Mouse (Mus musculus) thymus, adult 2 months (tissue): ENCODE data around the gene Anks1b. TPM values are rescaled to one million over a fixed set of nuclear protein-coding genes. Genes with fewer than 3 reads are reported as not detected.

ENCODE experiments used
- DNase-seq: peaks from one replicate; pipeline ENCODE4 v3.0.0; 2021
- H3K27ac ChIP-seq: fragments of 200-500 bp; 2 replicates; pipeline ENCODE4 v1.5.1; 2012; ENCODE audit warnings: low read length, control low read depth; ENCODE audit not compliant: control insufficient read depth, insufficient read depth
- H3K27me3 ChIP-seq: fragments of 200-500 bp; 2 replicates; pipeline ENCODE4 v1.6.1; 2012; ENCODE audit warnings: mild to moderate bottlenecking, low read length, moderate library complexity, mixed read lengths; ENCODE audit not compliant: control insufficient read depth, insufficient read depth
- H3K36me3 ChIP-seq: fragments of 200-500 bp; 2 replicates; pipeline ENCODE4 v1.6.1; 2012; ENCODE audit warnings: mild to moderate bottlenecking, low read length, moderate library complexity; ENCODE audit not compliant: control insufficient read depth, insufficient read depth
- H3K4me1 ChIP-seq: fragments of 200-500 bp; replicated peaks from 2 replicates; pipeline ENCODE4 v1.6.1; 2012; ENCODE audit warnings: low read length; ENCODE audit not compliant: control insufficient read depth, insufficient read depth
- H3K4me3 ChIP-seq: fragments of 200-500 bp; 2 replicates; pipeline ENCODE4 v1.5.1; 2012; ENCODE audit warnings: mild to moderate bottlenecking, low read length, control low read depth, moderate library complexity; ENCODE audit not compliant: control insufficient read depth, insufficient read depth
- CTCF ChIP-seq: fragments of 200-500 bp; IDR thresholded peaks from 2 replicates; pipeline ENCODE4 v1.5.1; 2012; ENCODE audit warnings: mild to moderate bottlenecking, control low read depth, low read length, moderate library complexity, borderline replicate concordance; ENCODE audit not compliant: control insufficient read depth, poor library complexity, insufficient read depth; ENCODE audit errors: extremely low read depth
- POLR2A ChIP-seq: fragments of 200-500 bp; IDR thresholded peaks from 2 replicates; pipeline ENCODE4 v1.6.1; 2012; ENCODE audit warnings: mild to moderate bottlenecking, low read length, control low read depth, moderate library complexity; ENCODE audit not compliant: control insufficient read depth, poor library complexity, insufficient read depth; ENCODE audit errors: extremely low read depth
- WGBS: fragments of 180-500 bp; shearing (Covaris S2); methylation state at CpG from one replicate; pipeline ENCODE4 v1.1.7; 2018; 5-methylcytosine and 5-hydroxymethylcytosine counted together
- polyA plus RNA-seq: library from polyadenylated mRNA; depleted of rRNA; stranded (reverse); fragments of >200 nt; gene quantifications from 2 replicates; pipeline ENCODE4 v1.2.3, GENCODE M21; 2012

Anks1b gene
- polyA plus RNA-seq, 1 experiment, result 0.24 TPM

DNA sequence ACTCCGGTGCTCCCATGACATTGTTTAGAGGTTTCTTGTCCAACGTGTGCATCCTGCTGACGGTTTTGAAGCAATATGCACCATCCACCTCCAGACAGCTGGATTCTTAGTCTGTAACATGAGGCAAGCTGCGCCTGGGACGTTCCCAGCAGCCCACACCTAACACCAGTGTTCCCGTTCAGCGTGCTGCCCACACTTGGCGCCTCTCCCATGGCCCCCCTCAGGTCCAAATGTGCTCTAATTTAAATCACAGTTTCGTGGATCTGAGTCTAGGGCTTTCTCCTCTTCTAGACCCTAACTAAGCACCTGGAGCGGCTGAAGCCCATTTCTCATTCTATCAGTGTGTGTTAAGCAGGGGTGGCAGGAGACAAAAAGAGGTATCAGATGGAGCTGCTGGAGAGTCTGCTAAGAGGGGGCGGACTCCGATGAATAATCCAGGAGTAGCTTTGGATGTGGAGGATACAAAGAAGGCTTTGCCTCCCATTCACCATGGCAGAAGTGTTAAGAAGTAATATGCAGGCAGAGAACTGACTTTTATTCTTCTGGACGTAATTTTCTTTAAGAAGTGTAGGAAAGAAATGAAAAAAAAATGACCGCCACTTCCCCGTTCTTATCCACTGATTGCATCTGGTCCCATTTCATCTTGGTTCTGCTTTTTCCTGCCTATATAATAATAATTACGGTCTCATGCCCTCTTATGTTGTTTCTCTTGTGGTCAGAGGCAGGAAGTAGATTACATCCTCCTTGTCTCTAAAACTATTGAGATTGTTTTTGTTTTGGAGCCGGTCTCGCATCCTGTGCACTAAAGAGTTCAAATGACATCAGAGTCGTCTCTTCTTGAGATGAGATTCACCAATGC is 986.6 kb downstream of the Anks1b start:
- Histone ChIP-seq H3K4me3 (no peak overlapping the region), H3K4me1 (no peaks in the 10 kb centered on the region), H3K27me3 (no peaks in the 10 kb centered on the region), H3K36me3 (no peaks in the 10 kb centered on the region), H3K27ac (no peak overlapping the region)
- 60% methylated on average over 19 of the region's 19 CpGs for WGBS
- TF ChIP-seq CTCF (no peak), POLR2A (no peak)
- DNase-seq, result no peak

DNA sequence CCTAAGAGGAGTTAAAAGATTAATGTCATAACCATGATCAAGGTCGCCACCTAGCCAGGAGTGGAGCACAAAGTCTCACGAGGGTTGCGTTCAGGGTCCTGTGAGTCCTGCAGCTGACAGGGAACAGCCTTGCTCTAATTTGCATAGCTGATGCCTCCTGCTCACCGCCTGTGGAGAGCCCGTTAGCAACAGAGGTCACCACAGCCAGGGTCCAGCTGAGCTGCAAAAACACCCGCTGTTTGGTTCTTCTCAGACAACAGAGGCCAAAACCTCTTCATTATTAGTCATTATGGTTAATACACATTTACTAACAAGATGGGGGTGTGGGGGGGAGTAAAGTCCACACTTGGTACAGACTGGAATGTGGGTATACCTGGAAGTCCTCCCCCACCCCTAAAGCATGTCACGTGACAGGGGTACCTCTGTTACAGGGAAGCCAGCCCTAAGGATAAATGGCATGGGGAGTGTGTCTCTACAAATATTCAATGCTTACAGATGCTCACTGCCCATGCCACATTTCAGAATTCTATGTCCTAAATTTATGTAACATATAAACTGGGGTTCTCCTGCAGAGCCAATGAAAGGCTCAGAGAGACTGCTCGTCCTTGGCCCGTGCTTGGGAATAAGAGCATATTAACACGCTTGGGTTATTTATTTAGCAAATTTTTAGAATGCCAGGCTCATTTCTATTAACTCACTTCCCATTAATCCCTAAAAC is 990.7 kb downstream of the Anks1b start:
- Histone ChIP-seq H3K27me3 (no peaks in the 10 kb centered on the region), H3K27ac (no peak overlapping the region), H3K36me3 (no peaks in the 10 kb centered on the region), H3K4me3 (no peak overlapping the region), H3K4me1 (no peaks in the 10 kb centered on the region)
- TF ChIP-seq POLR2A (no peak), CTCF (no peak)
- 39% methylated on average over 10 of the region's 10 CpGs for WGBS
- DNase-seq, result no peak

DNA sequence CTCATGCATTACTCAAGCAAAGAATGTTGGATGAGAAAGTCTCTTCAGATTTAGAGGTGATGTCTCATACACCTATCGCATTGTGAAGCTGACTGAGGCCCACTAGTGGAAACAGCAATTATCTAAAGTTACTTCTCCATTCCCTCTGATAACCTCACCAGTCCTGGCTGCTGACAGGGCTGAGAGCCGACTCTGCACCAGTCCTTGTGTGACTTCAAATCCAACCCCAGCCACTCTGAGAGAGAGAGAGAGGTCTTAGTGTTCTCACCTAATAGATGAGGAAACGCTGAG is 991.2 kb downstream of the Anks1b start:
- 31% methylated on average over 3 of the region's 3 CpGs for WGBS

DNA sequence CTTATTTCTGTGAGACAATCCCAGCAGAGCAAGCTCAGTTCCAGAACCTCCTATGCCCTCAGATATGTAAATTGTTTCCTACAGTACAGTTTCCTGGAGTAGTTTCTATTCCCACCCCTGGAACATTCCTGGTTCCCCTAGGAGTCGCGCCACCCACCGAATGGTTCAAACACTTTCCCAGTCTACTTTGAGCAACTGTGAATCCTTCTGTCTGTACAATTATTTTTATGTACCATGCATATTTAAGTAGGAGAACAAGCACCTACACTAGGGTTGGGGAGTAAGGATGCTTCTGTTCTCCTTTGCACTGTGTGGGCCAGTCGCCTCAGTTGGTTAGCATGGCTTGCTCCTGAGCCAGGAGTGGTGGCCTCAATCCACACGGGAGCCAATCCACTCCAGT is 999.9 kb downstream of the Anks1b start:
- no peaks in the 10 kb centered on the region for H3K27me3 ChIP-seq
- H3K27ac ChIP-seq, result no peak overlapping the region
- WGBS, result 94% methylated on average over 5 of the region's 5 CpGs
- DNase-seq, result no peak
- no peaks in the 10 kb centered on the region for H3K4me1 ChIP-seq
- H3K36me3 ChIP-seq, result no peaks in the 10 kb centered on the region
- TF ChIP-seq POLR2A (no peak), CTCF (no peak)
- H3K4me3 ChIP-seq, result no peak overlapping the region

More for the DNA sequence above, 991.2 kb downstream of the Anks1b start:
- Histone ChIP-seq H3K27ac (no peak overlapping the region), H3K4me1 (no peaks in the 10 kb centered on the region), H3K4me3 (no peak overlapping the region), H3K36me3 (no peaks in the 10 kb centered on the region), H3K27me3 (no peaks in the 10 kb centered on the region)
- no peak for DNase-seq
- no peak for TF ChIP-seq CTCF
- TF ChIP-seq POLR2A, result no peak

DNA sequence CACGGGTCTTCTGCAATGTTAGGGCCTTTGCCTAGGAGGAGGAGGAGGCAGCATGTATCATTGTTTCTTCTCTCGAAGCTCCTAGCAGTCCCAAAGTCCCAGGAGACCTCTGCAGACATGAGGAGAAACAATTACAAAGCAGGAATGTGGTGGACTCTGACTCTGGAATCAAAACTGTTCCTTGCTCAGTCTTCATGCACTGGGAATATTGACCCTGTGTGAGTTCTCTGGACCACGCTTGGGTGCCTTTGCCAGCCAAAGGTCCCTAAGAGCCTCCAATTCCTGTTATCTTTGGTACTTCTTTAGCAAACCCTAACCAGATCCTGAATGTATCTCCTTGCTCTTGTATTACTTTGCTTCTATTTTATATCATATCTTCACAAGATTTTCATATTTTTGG is 1000.9 kb downstream of the Anks1b start:
- no peaks in the 10 kb centered on the region for H3K36me3 ChIP-seq
- H3K27ac ChIP-seq, result no peak overlapping the region
- no peaks in the 10 kb centered on the region for H3K27me3 ChIP-seq
- H3K4me1 ChIP-seq, result no peaks in the 10 kb centered on the region
- TF ChIP-seq CTCF (no peak), POLR2A (no peak)
- H3K4me3 ChIP-seq, result no peak overlapping the region
- WGBS, result 77% methylated on average over 3 of the region's 3 CpGs
- DNase-seq, result no peak

DNA sequence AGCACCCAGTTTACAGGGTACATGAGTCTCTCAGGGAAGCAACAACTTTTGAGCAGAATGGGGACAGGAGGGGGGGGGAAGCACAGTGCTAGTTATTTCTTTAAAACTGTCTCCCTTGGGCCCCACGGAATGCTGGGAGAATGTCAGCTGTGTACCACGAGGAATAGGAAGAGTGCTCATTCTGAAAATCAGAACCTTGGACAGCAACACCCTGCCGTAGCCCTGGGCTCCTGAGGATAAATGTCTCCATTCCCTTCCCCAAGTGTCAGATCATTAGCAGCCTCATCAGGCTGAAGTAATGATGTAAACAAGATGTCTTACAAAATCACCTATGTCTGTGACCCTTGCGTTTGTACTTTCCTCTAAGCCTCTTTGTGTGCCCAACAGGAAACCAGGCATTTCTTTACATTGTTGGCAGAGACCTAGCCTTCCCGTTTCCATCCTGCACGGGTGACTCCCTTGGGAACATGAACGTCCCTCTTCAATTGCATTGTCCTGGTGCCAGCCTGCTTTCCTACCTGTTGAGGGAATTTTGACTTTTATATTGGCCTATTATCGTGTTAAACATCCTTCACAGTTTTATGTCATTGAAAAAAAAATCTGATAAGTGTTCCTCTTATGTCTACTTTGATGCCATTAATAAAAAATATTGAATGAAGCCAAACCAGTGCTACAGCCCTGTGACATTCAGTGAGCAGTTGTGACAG is 1007.7 kb downstream of the Anks1b start:
- 38% methylated on average over 8 of the region's 8 CpGs for WGBS
- Histone ChIP-seq H3K36me3 (no peaks in the 10 kb centered on the region), H3K27me3 (no peaks in the 10 kb centered on the region), H3K4me3 (no peak overlapping the region), H3K27ac (no peak overlapping the region), H3K4me1 (no peaks in the 10 kb centered on the region)
- TF ChIP-seq CTCF (no peak), POLR2A (no peak)
- no peak for DNase-seq
